Mouse (Mus musculus) left cerebral cortex, adult 2 months (tissue): ENCODE data around the gene Tmem210. TPM values are rescaled to one million over a fixed set of nuclear protein-coding genes. Genes with fewer than 3 reads are reported as not detected.
"Not testable (repeated sequence)": the region's sequence is repeated elsewhere in the genome, so short reads cannot be mapped to it uniquely, and the experiment has no call there.

Source experiments
- DNase-seq, 2 experiments: peaks; one replicate each; pipeline ENCODE4 v3.0.0; 2021 to 2022; ENCODE audit warnings: low spot score in 2 of 2, mixed read lengths in 1 of 2; ENCODE audit errors: extremely low spot score in 1 of 2
- H3K27ac ChIP-seq: fragments of 200-600 bp; 2 replicates; pipeline ENCODE4 v1.8.1; 2022
- H3K4me3 ChIP-seq: fragments of 200-600 bp; 2 replicates; pipeline ENCODE4 v1.8.1; 2022
- CTCF ChIP-seq: fragments of 200-600 bp; IDR thresholded peaks from 2 replicates; pipeline ENCODE4 v1.8.1; 2022; ENCODE audit warnings: antibody characterized with exemption, mild to moderate bottlenecking, moderate library complexity
- intact Hi-C: fragments of 180-260 bp; cut with DNase I; formaldehyde crosslinking; loops from one replicate; pipeline ENCODE4 v1.15.1; 2025
- total RNA-seq, 2 experiments: library from RNA; stranded (reverse); gene quantifications; 2 replicates each; pipeline ENCODE4 v1.2.3; 2021

Gene Tmem210
- total RNA-seq, 2 experiments from 2014 or later: not detected

DNA sequence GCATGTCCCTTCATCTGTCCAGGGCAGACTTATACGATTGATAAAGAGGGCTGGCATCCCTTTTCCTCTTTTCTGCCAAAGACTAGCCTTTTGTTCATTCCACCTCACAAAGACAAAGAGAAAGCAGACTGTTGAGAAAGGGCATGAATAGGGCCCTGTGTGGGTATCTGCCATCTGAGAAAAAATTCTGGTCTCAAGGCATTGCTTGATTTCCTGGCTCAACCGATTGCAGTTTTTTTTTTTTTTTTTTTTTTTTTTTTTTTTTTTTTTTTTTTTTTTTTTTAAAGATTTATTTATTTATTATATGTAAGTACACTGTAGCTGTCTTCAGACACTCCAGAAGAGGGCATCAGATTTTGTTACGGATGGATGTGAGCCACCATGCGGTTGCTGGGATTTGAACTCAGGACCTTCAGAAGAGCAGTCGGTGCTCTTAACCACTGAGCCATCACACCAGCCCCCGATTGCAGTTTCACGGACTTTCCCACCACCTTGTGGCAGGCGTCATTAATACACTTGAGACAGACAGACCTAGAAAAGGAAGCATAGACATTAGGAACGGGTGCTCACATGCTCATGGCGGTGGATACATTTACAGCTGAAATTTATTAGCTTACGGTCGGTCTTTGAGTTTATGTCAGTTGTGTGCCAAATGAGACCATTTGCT lies 31.4 kb upstream of the Tmem210 start:
- peak overlapping the region; percentile 71 for H3K4me3 ChIP-seq
- intact Hi-C loops, DNase-seq, H3K27ac ChIP-seq: not testable (repeated sequence)
- peak; percentile 33 for TF ChIP-seq CTCF

DNA sequence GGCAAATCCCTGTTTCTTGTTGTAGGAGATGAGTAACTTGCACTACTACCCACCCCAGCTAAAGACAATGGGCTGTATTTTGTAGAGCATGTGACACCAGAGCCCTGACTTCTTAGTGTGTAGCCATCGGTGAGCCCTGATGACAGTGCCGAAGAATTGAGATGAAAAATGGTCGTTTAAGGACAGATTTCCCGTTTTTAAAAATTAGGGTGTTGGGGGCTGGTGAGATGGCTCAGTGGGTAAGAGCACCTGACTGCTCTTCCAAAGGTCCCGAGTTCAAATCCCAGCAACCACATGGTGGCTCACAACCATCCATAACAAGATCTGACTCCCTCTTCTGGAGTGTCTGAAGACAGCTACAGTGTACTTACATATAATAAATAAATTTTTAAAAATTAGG lies 30.7 kb upstream of the Tmem210 start:
- intact Hi-C loops, H3K27ac ChIP-seq, DNase-seq, H3K4me3 ChIP-seq: not testable (repeated sequence)

DNA sequence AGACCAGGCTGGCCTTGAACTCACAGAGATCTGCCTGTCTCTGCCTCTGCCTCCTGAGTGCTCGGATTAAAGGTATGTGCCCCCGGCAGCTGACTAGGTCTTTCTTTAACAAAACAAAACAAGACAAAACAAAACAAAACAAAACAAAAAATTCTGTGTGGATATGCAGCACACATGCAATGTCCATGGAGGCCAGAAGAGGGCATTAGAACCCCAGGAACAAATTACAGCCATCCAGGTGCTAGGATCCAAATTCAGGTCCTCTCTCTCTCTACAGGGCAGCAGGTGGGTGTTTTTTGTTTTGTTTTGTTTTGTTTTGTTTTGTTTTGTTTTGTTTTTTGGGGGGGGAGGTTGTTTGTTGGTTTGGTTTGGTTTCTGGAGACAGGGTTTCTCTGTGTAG lies 29.1 kb upstream of the Tmem210 start:
- H3K4me3 ChIP-seq: no peak overlapping the region
- no peak for DNase-seq
- no peak overlapping the region for H3K27ac ChIP-seq
- intact Hi-C loops: no loop called here
- peak; percentile 57 for TF ChIP-seq CTCF

DNA sequence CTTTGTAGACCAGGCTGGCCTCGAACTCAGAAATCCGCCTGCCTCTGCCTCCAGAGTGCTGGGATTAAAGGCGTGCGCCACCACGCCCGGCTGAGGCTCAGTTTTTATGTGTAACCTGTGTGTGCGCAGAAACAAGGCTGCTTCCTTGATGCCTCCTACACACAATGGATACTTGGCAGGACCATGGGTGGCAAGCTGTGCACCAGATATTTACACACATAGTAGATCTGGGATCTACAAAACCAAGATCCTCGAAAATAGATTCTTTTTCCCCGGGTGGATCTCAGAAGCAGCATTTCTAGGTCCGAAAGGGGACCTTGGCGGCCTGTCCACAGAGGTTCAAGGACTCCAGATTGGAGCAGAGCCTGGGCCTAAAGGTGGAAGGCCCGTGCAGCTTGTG lies 26.1 kb upstream of the Tmem210 start:
- Histone ChIP-seq H3K4me3 (peak overlapping the region; percentile 86), H3K27ac (peak overlapping the region; percentile 83)
- DNase-seq: no peak
- intact Hi-C loops: loop anchor here (2.0 kb wide), 2 partner anchors 33 to 69 kb away; no protein-coding TSS in a partner anchor
- no peak for TF ChIP-seq CTCF

DNA sequence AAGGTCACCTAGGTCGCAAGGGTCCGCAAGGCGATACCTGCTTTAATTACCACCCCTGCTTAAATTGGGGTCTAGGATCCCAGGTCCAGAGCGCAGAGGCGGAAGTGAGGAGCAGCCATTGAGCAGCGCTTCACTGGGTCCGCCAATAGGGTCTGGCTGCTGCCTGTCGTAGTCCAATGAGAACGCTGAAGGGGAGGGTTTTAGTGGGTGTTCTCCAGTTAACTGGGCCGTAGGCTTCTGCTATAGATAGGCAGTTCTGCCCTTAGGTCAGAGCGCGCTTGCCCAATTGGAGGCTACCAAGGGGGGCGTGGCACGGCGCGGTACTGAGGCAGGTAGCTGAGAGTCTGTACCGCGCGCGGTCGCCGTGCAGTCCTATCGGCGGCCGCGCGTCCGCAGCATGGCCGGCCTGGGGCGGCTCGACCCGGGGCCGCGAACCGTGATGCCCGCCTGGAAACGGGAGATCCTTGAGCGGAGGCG lies 25.6 kb upstream of the Tmem210 start, which contains the start of gene Tprn:
Gene Tprn, plus strand, starts transcription at position 328 of the 477 bp plus-strand sequence.
- DNase-seq: peak; percentile 88 to 92
- intact Hi-C loops: loop anchor here (2.0 kb wide), 2 partner anchors 34 to 70 kb away; no protein-coding TSS in a partner anchor
- no peak; the same call in none of the 2 replicates for TF ChIP-seq CTCF
- H3K4me3 ChIP-seq: peak within 1 kb of the TSS; percentile 86
- peak within 1 kb of the TSS; percentile 83 for H3K27ac ChIP-seq

DNA sequence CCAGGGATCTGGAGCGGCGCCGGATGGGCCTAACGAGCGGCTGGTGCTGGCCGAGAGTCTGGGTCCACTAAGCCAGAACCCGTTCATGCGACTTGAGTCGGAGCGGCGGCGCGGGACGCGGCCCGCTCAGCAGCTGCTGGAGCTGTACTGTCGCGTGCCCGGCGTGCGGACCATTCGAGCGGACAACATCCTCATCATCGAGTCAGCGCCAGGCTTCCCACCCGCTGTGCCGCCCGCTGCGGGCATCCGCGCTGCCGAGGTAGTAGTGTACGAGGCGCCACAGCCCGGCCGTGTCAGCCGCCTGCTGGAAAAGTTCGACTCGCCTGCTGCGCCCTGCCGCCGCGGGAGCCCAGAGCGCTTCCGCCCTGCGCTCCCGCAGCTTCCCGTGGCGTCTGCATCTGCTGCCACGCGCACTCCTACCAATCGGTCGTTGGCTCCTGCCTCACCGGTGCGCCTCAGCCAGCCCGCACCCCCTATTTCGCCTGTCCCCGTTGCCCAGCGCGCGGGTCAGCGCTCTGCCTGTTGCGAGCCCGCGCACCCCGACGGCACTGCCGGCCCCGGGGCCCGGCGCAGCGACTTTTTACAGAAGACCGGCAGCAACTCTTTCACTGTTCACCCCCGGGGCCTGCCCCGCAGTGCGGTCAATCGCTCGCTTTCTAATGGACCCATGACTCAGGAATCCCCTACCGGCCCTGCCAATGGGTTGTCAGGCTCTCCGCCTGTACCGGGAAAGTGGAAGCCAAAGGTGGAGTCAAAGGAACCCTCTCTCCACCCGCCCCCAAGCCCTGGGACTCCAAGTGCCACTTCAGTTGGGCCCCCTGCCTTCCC lies 24.9 kb upstream of the Tmem210 start:
- DNase-seq: peak in 1 of 2 experiments; percentile 32
- Histone ChIP-seq H3K4me3 (peak overlapping the region; percentile 86), H3K27ac (peak overlapping the region; percentile 77)
- no peak; the same call in 1 of the 2 replicates for TF ChIP-seq CTCF
- intact Hi-C loops: loop anchor here (2.0 kb wide), 2 partner anchors 34 to 70 kb away; no protein-coding TSS in a partner anchor

DNA sequence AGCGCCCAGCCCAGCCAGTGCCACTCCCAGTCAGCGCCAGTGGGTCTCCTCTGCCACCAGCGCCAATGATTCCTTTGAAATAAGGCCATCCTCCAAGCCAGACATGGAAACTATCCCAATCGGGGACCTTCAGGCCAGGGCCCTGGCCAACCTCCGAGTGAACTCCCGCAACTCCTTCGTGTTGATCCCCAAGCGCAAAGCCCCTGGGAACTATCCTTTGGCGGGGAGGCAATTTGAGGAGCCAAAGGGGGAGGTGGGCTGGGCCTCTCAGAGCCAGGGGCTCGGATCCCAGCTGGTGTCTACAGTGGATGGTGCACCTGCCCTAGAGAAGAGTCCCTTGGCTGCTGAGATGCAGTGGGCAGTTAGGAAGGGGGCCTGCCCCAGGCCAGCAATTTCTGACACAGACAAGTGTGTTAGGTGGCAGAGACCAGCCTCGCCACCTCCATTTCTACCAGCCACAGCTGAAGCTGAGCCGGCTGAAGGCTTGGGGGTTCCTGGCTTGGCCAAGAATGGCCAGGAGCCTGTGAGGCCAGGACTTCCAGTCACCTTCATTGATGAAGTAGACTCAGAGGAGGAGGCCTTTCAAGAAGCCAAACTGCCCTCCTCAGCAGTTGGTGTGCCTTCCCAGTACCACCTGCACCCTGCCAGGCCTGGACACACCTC lies 24.2 kb upstream of the Tmem210 start:
- peak overlapping the region; percentile 85 for H3K27ac ChIP-seq
- no peak for DNase-seq
- intact Hi-C loops: loop anchor here (2.0 kb wide), 2 partner anchors 35 to 71 kb away; no protein-coding TSS in a partner anchor
- H3K4me3 ChIP-seq: peak overlapping the region; percentile 86
- TF ChIP-seq CTCF: no peak

DNA sequence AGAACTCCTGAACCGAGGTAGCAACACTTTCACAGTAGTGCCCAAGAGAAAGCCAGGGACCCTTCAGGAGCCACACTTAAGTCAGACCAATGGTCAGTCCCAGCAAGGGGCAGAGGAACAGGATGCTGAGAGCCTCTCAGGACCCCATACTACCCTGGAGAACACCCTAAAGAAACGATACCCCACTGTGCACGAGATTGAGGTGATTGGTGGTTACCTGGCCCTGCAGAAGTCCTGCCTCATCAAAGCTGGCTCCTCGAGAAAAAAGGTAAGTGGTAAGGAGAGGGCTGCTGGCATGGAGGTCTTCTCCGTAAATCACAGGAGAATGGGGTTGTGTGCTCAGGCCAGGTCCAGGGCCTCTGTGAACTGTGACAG lies 23.7 kb upstream of the Tmem210 start:
- no peak for TF ChIP-seq CTCF
- H3K4me3 ChIP-seq: peak overlapping the region; percentile 86
- peak overlapping the region; percentile 85 for H3K27ac ChIP-seq
- DNase-seq: no peak
- intact Hi-C loops: no loop called here

DNA sequence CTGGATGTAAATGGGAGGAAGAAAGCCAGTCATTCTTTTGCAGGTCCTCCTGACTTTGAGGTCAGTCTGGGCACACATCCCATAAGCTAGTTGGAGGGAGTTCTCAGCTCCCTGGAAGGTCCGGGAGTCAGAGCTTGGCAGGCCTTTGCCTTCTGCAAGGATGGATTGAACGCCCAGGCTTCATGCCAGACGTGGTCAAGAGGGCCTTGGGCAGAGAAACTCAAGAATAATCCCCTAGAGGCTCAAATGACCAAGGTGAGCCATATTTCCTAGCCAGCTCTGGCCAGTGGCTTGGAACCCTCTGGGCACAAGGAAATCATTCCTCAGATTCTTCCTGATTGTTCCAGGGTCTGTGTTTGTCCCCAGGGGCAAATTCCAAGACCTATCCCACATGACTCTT lies 23.1 kb upstream of the Tmem210 start:
- no peak for TF ChIP-seq CTCF
- Histone ChIP-seq H3K4me3 (peak overlapping the region; percentile 86), H3K27ac (peak overlapping the region; percentile 85)
- DNase-seq: peak in 1 of 2 experiments; percentile 11
- intact Hi-C loops: no loop called here

DNA sequence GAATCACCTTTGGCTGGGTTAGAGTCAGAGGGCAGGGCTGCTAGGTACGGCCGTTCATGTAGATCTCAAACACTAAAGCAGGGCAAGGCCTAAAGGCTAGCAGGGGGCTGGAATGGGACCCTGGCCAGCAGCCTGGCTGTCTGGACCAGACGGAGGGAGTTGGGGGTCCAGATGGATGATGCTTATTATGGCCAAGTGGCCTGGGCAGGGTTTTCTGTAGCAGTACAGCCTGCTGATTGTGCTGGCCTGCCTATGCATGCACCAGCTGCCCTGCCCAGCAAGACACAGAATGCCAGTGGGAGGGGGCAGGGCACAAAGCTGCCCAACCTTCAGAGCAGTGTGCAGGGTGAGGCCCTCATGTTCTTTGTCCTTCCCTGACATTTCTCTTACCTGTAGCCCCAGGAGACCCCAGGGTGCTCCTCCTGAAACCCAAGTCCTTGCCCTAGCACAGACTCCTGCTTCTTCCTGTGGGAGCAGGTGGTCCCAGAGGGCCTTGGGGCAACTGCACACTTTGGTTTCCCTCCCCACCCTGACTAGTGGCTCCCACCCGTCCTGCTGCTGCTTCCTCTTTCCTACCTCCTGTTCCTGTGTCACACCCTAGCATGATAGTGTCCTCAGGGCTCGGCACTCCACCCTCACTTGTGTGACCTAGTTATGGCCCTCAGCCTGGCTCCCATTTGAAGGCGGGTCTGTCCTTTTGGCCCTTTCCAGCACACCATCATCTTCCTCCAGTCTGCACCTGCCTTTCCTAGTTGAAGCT lies 21.9 kb upstream of the Tmem210 start:
- peak overlapping the region; percentile 85 for H3K27ac ChIP-seq

DNA sequence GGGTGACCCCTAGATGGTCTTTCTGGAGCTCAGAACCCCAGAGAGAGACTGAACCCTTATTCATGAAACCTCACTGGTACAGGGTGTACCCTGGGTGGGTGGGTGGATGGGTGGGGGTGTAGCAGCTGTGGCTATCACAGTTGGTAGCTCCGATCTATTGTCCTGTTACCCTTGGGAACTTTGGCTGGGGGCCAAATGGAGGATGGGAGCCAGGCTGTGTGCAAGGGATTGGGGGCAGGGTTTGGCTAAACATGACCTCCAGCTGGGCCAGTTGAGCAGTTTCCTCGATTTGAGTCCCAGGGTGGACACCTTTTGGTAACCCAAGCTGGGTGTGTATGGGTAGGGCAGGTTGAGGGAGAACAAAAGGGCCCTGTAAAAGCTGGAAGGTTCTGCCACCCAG lies 21.2 kb upstream of the Tmem210 start:
- no peak for TF ChIP-seq CTCF
- H3K27ac ChIP-seq: peak overlapping the region; percentile 85
- intact Hi-C loops: no loop called here
- peak in 1 of 2 experiments; percentile 28 for DNase-seq
- peak overlapping the region; percentile 86 for H3K4me3 ChIP-seq

More for the DNA sequence above, 21.9 kb upstream of the Tmem210 start:
- peak in 1 of 2 experiments; percentile 13 for DNase-seq
- peak overlapping the region; percentile 86 for H3K4me3 ChIP-seq
- TF ChIP-seq CTCF: no peak
- intact Hi-C loops: no loop called here
